Mouse (Mus musculus) liver, embryonic 16.5 days (tissue): Measurements from ENCODE around the gene Hpse2. TPM values are rescaled to one million over a fixed set of nuclear protein-coding genes. Genes with fewer than 3 reads are reported as not detected.

Experiments used
- ATAC-seq: fragments of 200-750 bp; cut with Nextera tagmentation; 2 replicates; pipeline ENCODE4 v1.8.0; 2017; ENCODE audit warnings: low read depth, mild to moderate bottlenecking, moderate number of reproducible peaks, moderate library complexity
- H3K27ac ChIP-seq: fragments of 300-500 bp; sonication (generic); 2 replicates; pipeline ENCODE4 v1.5.1; 2014; ENCODE audit warnings: mild to moderate bottlenecking, low read length
- H3K27me3 ChIP-seq: fragments of 300-500 bp; sonication (generic); 2 replicates; pipeline ENCODE4 v1.6.1; 2014; ENCODE audit warnings: low read depth, low read length, mixed read lengths; ENCODE audit not compliant: control insufficient read depth, insufficient read depth
- H3K36me3 ChIP-seq: fragments of 300-500 bp; sonication (generic); 2 replicates; pipeline ENCODE4 v1.6.1; 2014; ENCODE audit warnings: mild to moderate bottlenecking; ENCODE audit not compliant: control insufficient read depth, insufficient read depth
- H3K4me1 ChIP-seq: fragments of 300-500 bp; sonication (generic); 2 replicates; pipeline ENCODE4 v1.6.1; 2014; ENCODE audit warnings: low read depth, low read length, mixed read lengths; ENCODE audit not compliant: control insufficient read depth
- H3K4me2 ChIP-seq: fragments of 300-500 bp; sonication (generic); 2 replicates; pipeline ENCODE4 v1.6.1; 2014; ENCODE audit warnings: low read depth, low read length, mixed read lengths
- H3K4me3 ChIP-seq: fragments of 300-500 bp; sonication (generic); 2 replicates; pipeline ENCODE4 v1.5.1; 2014; ENCODE audit warnings: low read depth, mild to moderate bottlenecking, low read length
- H3K9ac ChIP-seq: fragments of 300-500 bp; sonication (generic); 2 replicates; pipeline ENCODE4 v1.6.1; 2014; ENCODE audit warnings: low read depth, low read length
- H3K9me3 ChIP-seq: fragments of 300-500 bp; sonication (generic); replicated peaks from 2 replicates; pipeline ENCODE4 v1.6.1; 2016; ENCODE audit warnings: low read length; ENCODE audit not compliant: control insufficient read depth
- WGBS: fragments of 180-500 bp; shearing (Covaris S2); extraction: QIAGEN DNeasy Blood & Tissue Kit; methylation state at CpG from one replicate; pipeline ENCODE4 v1.1.7; 2014; ENCODE audit not compliant: insufficient replicate concordance; 5-methylcytosine and 5-hydroxymethylcytosine counted together
- polyA plus RNA-seq: library from polyadenylated mRNA; unstranded; fragments of >200 nt; fragmentation: Nextera tagmentation; extraction: Ambion mirVana; gene quantifications from 2 replicates; pipeline ENCODE4 v1.2.1, GENCODE M21; 2015

The Hpse2 gene
- polyA plus RNA-seq, 1 experiment from 2014 or later, result not detected

DNA sequence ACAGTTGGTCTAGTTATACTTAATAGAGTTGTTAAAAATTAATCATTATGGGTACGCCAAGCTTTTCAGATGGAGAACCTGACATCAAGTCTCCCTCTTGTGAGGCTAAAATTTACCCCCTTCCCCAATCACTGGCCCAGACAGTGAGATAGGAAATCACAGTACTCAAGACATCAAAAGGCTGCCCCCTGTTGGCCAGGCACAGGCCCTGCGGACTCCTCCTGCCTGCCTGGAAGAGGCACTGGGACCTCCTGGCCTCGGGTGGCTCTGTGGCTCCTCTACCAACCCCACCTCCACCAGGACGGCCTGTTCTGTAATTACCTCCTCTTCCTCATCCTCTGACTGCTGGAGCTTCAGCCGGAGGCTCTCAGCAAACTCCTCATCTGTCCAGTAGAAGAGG lies 610.4 kb downstream of the Hpse2 start:
- Histone ChIP-seq H3K4me1 (peaks cover 10% of the 10 kb centered on the region), H3K4me2 (no peak overlapping the region), H3K9me3 (no peaks in the 10 kb centered on the region), H3K27me3 (no peaks in the 10 kb centered on the region), H3K4me3 (no peak overlapping the region), H3K36me3 (no peaks in the 10 kb centered on the region), H3K9ac (no peak overlapping the region), H3K27ac (no peak overlapping the region)
- no peak for ATAC-seq
- 55% methylated on average over 5 of the region's 5 CpGs for WGBS

DNA sequence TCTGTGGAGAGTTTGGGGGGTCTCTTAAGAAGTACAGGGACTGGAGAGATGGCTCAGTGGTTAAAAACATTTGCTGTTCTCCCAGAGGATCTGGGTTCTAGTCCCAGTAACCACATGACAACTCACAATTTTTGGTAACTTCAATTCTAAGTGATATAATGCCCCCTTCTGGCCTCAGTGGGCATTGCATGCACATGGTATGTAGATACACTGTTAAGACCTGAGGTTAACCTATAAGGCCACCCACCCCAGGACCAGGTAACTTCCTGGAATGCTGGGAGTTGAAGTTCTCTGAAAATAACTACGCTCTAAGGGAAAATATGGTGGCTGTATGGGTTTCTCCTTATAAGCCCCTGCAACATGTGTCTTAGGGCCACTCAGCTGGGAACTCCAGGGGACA lies 611.3 kb downstream of the Hpse2 start:
- Histone ChIP-seq H3K4me1 (peaks cover 10% of the 10 kb centered on the region), H3K4me3 (no peak overlapping the region), H3K9ac (no peak overlapping the region), H3K9me3 (no peaks in the 10 kb centered on the region), H3K36me3 (no peaks in the 10 kb centered on the region), H3K27me3 (no peaks in the 10 kb centered on the region), H3K4me2 (no peak overlapping the region), H3K27ac (no peak overlapping the region)
- ATAC-seq, result no peak
- 86% methylated on average over 1 of the region's 1 CpGs for WGBS

DNA sequence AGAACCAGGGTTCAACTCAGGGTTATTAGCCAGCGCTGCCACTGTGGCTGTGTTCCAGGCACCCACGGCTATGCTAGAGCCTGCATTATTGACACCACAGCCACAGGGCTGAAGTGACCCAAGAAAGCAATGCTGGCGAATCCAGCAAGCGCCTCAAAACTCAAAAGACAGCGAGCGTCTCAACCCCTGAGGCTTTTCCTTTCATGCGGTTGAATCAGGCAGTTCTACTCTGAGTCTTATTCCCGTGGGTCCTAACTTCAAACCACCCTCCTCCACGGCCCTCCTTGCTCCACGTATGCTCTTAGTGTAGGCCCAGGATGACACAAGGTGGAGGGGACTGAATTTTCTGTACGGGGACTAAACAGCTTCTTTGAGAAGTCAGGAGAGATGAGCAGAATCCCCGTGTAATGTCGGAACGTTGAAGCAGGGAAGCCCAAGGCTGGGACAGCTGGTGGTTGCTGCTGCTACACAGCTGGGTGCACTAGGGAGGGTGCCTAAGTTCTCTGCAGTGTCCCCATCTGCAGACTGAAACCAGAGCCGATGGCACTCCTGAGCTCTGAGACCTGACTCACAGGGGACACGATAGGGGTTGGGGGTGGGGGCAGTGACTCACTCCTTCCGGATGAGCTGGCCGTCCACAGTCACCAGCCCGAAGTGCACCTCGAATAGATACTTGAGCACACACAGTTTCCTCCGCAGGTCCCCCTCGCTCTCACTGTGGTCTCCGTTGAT lies 617.8 kb downstream of the Hpse2 start:
- no peak overlapping the region for H3K9ac ChIP-seq
- H3K27me3 ChIP-seq, result no peaks in the 10 kb centered on the region
- H3K4me1 ChIP-seq, result no peaks in the 10 kb centered on the region
- H3K27ac ChIP-seq, result no peak overlapping the region
- H3K4me3 ChIP-seq, result no peak overlapping the region
- no peaks in the 10 kb centered on the region for H3K36me3 ChIP-seq
- no peak for ATAC-seq
- H3K4me2 ChIP-seq, result no peak overlapping the region
- no peaks in the 10 kb centered on the region for H3K9me3 ChIP-seq
- 82% methylated on average over 23 of the region's 23 CpGs for WGBS

DNA sequence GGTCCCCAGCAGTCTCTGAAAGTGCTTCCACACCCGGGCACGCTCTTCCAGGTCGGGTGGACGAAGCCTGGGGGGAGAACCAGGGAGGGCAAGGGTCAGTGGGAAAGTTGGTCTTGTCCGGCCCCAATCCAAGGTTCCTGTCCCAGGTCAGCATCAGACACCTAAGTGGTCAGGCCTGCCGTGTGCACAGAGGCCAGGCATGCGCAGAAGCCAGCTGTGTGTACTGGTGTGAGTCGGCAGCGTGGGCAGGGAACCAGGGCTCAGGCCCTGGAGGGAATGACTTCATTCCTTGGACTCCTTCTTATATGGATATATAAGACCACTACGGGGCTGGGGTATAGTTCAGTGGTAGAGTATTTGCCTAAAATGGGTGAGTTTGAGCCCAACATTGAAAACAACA lies 618.5 kb downstream of the Hpse2 start:
- 78% methylated on average over 10 of the region's 10 CpGs for WGBS

DNA sequence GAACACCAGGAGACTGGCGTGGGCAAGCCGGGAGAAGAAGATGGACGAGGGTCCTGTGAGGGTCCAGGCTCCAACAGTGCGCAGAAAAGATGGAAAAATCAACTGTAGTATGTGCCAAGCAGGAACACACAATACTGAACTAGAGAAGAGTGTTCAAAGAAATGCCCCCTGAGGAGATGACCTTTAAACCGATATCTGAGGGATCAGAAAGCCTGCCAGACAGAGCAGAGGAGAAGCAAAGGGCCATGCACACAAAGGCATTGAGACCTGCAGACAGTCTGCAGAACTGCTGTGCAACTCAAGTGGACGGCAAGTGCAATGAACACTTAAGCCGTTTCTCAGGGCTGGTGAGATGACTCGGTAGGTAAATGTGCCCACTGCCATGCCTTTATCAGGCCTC lies 620.8 kb downstream of the Hpse2 start:
- no peaks in the 10 kb centered on the region for H3K27me3 ChIP-seq
- no peaks in the 10 kb centered on the region for H3K9me3 ChIP-seq
- H3K27ac ChIP-seq, result no peak overlapping the region
- no peak overlapping the region for H3K9ac ChIP-seq
- H3K36me3 ChIP-seq, result no peaks in the 10 kb centered on the region
- no peak for ATAC-seq
- H3K4me3 ChIP-seq, result no peak overlapping the region
- 77% methylated on average over 8 of the region's 8 CpGs for WGBS
- no peaks in the 10 kb centered on the region for H3K4me1 ChIP-seq
- no peak overlapping the region for H3K4me2 ChIP-seq

More for the DNA sequence above, 618.5 kb downstream of the Hpse2 start:
- Histone ChIP-seq H3K4me1 (no peaks in the 10 kb centered on the region), H3K9ac (no peak overlapping the region), H3K27me3 (no peaks in the 10 kb centered on the region), H3K4me3 (no peak overlapping the region), H3K27ac (no peak overlapping the region), H3K9me3 (no peaks in the 10 kb centered on the region), H3K36me3 (no peaks in the 10 kb centered on the region), H3K4me2 (no peak overlapping the region)
- no peak for ATAC-seq

DNA sequence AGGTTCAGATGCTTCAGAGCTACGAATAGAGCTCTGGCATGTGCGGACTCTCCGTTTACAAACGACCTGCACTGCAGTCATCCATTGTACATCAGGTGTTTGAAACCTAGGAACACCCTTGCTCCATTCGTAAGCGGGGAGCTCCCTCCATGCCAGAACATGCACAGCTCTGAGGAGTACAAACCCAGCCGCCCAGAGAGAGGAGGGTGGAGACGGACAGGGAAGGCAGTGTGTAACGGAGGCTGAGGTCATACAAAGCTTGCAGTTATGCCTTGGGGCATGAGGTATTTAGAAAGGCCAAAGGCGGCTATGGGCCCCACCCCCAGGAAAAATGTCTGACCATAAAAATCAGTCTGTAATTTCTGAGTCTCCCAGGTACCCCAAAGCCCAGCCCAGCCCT lies 623.8 kb downstream of the Hpse2 start:
- no peak for ATAC-seq
- Histone ChIP-seq H3K27ac (no peak overlapping the region), H3K9me3 (no peaks in the 10 kb centered on the region), H3K4me1 (no peaks in the 10 kb centered on the region), H3K9ac (no peak overlapping the region), H3K4me2 (no peak overlapping the region), H3K4me3 (no peak overlapping the region), H3K27me3 (no peaks in the 10 kb centered on the region), H3K36me3 (no peaks in the 10 kb centered on the region)
- WGBS, result 76% methylated on average over 10 of the region's 10 CpGs

DNA sequence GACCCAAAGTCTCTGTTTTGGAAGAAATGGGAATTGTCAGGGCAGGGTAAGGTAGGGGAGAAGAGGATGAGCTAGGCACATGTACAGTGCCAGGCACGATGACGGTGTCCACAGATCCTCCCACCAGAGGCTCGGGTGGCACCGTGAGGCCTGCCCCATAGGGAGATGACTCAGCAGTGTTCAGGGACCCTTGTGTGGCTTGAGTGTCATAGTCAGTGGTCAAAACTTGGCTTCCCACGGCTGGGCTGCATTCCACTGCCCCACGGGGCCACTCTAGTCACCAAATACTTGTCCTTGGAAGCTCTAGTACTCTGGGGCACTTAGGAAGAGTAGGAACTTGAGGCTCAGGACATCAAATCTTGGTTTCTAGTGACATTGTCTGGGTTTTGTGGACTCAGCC lies 631.5 kb downstream of the Hpse2 start:
- Histone ChIP-seq H3K36me3 (no peaks in the 10 kb centered on the region), H3K4me1 (peaks cover 19% of the 10 kb centered on the region), H3K9ac (no peak overlapping the region), H3K27me3 (no peaks in the 10 kb centered on the region), H3K4me3 (no peak overlapping the region), H3K27ac (no peak overlapping the region), H3K9me3 (no peaks in the 10 kb centered on the region), H3K4me2 (no peak overlapping the region)
- WGBS, result 44% methylated on average over 6 of the region's 6 CpGs
- no peak for ATAC-seq

DNA sequence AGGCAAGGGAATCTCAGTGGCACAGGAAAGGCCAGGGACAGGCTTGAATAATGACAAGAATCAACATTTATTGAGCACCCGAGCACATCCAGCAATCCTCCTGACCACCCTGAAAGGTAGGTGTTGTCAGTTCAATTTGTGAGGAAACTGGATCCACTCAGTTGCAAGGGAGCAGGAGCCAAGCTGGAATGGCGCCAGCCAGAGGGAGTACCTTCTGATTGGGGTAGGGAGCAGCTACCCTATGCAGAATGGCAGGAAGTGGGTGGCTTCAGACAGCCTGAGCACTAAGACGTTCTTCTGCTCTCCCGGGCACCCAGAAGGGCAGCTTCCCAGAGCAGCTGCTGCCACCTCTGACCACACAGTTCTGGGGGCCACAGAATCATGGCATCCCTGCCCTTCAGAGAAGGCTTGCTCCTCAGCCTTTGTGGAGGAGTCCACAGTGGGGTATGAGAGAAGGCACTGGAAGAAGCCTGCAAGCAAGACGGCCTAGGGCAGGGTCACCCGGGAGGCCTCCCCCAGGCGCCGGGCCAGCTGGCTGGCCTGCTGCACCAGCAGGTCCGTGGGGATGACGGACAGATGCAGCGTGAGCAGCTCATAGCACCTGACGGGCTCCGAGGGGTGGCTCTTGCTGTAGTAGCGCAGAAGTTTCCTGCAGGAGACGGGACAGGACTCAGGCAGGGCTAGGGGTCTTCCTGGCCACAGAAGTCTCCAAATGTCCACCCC lies 632.8 kb downstream of the Hpse2 start:
- Histone ChIP-seq H3K4me2 (no peak overlapping the region), H3K36me3 (no peaks in the 10 kb centered on the region), H3K9ac (no peak overlapping the region), H3K9me3 (no peaks in the 10 kb centered on the region), H3K4me1 (peaks cover 21% of the 10 kb centered on the region), H3K4me3 (no peak overlapping the region), H3K27ac (no peak overlapping the region), H3K27me3 (no peaks in the 10 kb centered on the region)
- 66% methylated on average over 15 of the region's 15 CpGs for WGBS
- ATAC-seq, result no peak

DNA sequence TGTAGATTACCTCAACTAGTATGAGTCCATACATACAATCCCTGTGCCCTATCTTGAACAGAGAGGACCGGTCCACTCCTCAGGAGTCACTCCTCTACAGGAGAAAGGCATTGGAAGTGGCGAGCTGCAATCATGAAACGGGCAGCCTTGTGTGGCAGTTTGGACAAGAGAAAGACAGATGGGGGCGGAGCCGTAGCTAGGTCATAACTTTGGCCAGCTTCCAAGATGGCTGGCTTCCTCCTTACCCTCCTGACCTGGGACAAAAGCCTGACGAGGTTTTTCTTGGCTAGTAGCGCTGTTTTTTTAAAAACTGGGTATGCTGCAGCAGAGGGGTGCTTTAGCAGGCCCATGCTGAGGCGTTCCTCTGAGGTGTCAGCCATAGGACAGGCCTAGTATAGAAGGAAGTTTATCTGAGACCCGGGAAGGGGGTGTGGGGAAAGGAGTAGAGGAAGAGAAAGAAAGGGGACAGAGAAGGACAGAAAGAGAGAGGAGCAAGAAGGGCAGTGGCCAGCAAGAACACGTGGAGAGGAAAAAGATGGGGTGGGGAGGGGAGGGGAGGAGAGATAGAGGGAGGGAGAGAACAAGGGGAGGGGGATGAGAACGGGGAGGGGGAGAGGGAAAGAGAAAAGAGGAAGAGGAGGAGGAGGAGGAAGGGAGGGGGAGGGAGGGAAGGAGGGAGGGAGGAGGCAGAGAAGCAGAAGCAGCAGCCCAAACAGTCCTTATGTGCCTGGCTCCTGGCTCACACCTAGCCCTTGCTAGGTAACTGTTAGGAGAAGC lies 634.8 kb downstream of the Hpse2 start:
- Histone ChIP-seq H3K4me2 (peak overlapping the region; percentile 65), H3K27ac (peak overlapping the region; percentile 82), H3K4me3 (peak overlapping the region; percentile 55), H3K9me3 (no peaks in the 10 kb centered on the region), H3K9ac (no peak overlapping the region; the same call in 1 of the 2 replicates), H3K27me3 (no peaks in the 10 kb centered on the region), H3K36me3 (no peaks in the 10 kb centered on the region), H3K4me1 (peaks cover 26% of the 10 kb centered on the region)
- peak; percentile 43 for ATAC-seq
- WGBS, result 12% methylated on average over 11 of the region's 11 CpGs
